Mouse (Mus musculus): ENCODE results near the gene 4930519G04Rik.

GRCm38 (mm10) chr5:114813525-114814181 is 39.8 kb upstream of the 4930519G04Rik start:
- no peak for TF ChIP-seq USF1 (IDR thresholded peaks at IDR 0.05; ENCODE audit: low read depth)
- no peak for TF ChIP-seq CTCF (IDR thresholded peaks at IDR 0.05; ENCODE audit: control insufficient read depth, insufficient read depth, insufficient read length)
- TF ChIP-seq MYOG (IDR thresholded peaks at IDR 0.05; ENCODE audit: control insufficient read depth, extremely low read depth, insufficient read length) = no peak
- TF ChIP-seq MAX (IDR thresholded peaks at IDR 0.05) = no peak
- no peak for TF ChIP-seq MYOD1 (IDR thresholded peaks at IDR 0.05; ENCODE audit: control insufficient read depth, insufficient read length, low read depth)
- TF ChIP-seq CEBPB (IDR thresholded peaks at IDR 0.05; ENCODE audit: low read depth) = no peak
- TF ChIP-seq FOSL1 (IDR thresholded peaks at IDR 0.05; ENCODE audit: insufficient read depth, low read length, poor library complexity, severe bottlenecking) = no peak
